Mouse (Mus musculus) testis, postnatal 10 days (tissue): ENCODE measurements at regions not wholly inside any gene's neighbourhood (a gene's known extent, or its start where the extent isn't known, plus 50 kb on each side); places are given as distances from the start of the nearest gene placed in this dataset.
A peak's percentile ranks its signal among the peaks of the same experiment; 100 is the strongest.

ENCODE experiments used
- DNase-seq: peaks from one replicate; pipeline ENCODE4 v3.0.0; 2021; ENCODE audit warnings: low spot score

GRCm38 (mm10) chr1:185091816-185092558, 92.6 kb upstream of the Mark1 start:
- no peak for DNase-seq

DNA sequence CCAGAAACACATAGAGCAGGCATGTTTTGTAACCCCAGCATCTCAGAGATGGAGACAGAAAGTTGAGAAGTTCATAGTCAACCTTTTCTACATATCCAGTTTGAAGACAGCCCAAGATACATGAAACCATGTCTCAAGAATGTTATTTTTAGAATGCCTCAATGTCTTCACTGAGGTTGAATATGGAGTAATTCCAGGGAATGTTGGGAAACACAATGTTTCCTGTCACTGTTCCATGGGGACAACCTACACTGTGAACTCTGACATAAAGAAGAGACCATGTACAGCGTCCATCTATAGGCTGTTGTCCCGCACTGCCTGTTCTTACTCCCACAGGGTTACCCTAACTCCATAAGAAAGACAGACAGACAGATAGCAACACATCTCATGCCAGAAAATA, 89.8 kb upstream of the Mark1 start:
- no peak for DNase-seq

DNA sequence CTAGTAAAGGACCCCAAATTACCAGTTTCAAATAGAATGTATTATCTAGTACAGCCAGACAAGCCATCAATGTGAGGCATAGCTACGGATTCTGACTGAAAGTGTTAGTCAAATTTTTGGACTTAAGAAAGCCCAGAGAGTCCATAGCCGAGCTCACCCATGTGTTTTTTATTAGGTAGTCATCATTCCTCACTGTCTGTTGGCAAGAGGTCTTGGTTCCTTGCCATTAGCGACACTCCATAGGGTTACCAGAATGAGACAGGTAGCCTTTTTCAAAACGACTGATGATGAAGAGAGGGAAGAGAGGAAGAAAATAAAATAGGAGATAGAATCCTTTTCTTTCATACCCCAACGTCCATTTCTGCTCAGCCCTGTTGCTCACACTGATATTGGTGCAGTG, 83.8 kb upstream of the Mark1 start:
- DNase-seq = no peak

- DNase-seq = no peak
Measured at GRCm38 (mm10) chr1:185080118-185080517, 80.7 kb upstream of the Mark1 start.

GRCm38 (mm10) chr1:185079331-185079880, 80.0 kb upstream of the Mark1 start:
- DNase-seq = no peak

GRCm38 (mm10) chr1:185074001-185074400, 74.6 kb upstream of the Mark1 start:
- no peak for DNase-seq

DNA sequence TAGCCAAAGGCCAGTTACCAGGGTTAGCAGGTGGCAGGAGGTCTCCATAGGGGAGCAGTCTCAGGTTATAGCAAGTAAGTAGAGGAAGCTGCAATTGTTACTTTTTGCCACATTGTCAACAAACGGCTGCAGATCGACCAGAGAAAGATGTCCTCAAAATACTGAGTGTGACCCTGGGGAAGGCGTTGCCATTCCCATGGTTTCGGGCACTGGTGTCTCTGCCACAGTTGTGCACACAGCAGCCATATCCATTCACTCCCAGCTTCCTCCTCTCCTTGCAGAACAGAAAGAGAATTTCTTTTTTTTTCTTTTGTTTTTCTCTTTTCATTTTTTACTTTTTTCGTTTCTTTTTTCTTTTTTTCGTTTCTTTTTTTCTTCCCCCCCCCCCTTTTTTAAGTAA, 73.4 kb upstream of the Mark1 start:
- no peak for DNase-seq

- no peak for DNase-seq
Measured at GRCm38 (mm10) chr1:185071566-185071965, 72.2 kb upstream of the Mark1 start.

GRCm38 (mm10) chr1:185070853-185071149, 71.4 kb upstream of the Mark1 start:
- no peak for DNase-seq

- DNase-seq = no peak
Measured at GRCm38 (mm10) chr1:185070062-185070852, 70.9 kb upstream of the Mark1 start.

GRCm38 (mm10) chr1:185068136-185068535, 68.8 kb upstream of the Mark1 start:
- no peak for DNase-seq

- peak; percentile 32 for DNase-seq
Measured at GRCm38 (mm10) chr1:185067661-185068060, 68.3 kb upstream of the Mark1 start.

DNA sequence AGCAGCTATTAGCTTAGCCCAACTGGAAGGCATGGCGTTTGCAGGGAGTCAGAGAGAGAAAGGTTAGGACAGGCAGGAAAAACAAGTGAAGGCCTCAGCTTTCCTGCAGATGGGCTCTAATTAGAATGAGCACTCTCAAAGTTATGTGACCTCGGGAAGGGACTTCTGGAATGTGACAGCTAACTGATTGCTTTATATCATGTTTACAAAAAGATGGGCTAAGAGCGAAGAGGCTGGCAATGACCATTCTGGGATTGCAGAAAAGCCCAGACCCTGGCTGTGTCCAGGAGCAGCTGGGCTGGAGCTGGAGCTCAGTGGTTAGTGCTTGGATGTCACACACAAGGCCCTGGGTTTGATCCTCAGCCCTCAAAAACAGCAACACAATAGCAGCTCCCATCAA, 65.7 kb upstream of the Mark1 start:
- DNase-seq = no peak

DNA sequence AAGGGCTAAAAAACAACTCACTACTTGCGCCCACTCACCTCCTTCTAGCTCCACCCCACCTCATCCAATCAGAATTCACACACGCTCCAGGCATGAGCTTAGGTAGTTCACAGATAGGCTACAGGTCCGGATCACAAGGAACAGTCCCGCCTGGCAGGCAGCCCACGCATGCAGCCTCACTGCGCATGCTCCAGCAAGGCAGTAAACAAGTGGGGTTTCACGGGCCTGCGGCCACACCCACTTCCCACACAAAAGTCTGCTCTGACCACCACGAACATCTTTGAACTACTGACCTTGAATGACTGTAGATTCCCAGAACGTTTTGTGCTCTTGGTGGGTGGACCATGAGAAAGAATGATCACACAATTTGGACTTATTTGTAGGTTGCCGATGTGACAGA, 62.7 kb upstream of the Mark1 start:
- peak; percentile 52 for DNase-seq

DNA sequence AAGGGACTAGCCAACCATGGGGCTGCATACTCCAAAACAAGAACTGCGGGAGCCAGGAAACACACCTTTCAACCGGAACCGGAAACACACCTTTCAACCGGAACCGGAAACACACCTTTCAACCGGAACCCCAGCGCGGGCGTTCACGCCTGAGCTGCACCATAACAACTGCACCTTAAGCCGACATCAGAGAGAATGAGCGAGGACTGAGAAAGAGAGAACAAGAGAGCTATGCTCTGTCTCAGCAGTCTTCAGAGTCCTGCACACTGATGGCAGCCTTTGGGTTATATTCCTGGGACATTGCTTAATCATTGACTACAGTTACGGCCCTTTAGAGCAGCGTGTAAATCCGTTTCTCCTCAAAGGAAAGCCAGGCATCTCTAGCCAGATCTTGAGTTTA, 58.1 kb upstream of the Mark1 start:
- DNase-seq = no peak

DNA sequence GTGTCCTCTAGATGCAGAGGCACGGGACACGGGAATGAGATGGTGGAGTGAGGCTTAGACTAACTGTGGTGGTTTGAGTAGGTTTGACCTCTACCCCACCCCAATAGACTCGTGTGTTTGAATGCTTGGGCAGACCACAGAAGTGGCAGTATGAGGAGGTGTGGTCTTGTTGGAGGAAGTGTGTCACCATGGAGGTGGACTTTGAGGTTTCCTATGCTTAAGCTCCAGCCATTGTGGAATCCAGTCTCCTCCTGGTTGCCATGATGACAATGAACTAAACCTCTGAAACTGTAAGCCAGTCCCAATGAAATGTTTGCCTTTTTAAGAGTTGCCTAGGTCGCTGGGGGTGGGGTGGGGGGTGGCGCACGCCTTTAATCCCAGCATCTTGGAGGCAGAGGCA, 53.3 kb upstream of the Mark1 start:
- no peak for DNase-seq

- no peak for DNase-seq
Measured at GRCm38 (mm10) chr1:185049980-185050379, 50.6 kb upstream of the Mark1 start.
